Comparison of ENCODE assay signal across 8 mouse cellular contexts in genomic region chr11:75549658-75550111, GRCm38 (mm10). TPM values are rescaled to one million over a fixed set of nuclear protein-coding genes. Genes with fewer than 3 reads are reported as not detected.
DNase-seq lines count a peak whose midpoint lies in the region; ATAC-seq lines count a peak whose summit lies in the region.

No protein-coding gene starts in this region.

- peaks cover 41% of the 10 kb centered on the region for H3K4me1 ChIP-seq in limb, embryonic 10.5 days
- H3K4me1 ChIP-seq in neural tube, embryonic 15.5 days, result peaks cover 35% of the 10 kb centered on the region

- peak; percentile 47 for DNase-seq in adrenal gland, adult 2 months
- no peak for DNase-seq in adrenal gland, postnatal 36 days
- peak; percentile 66 for DNase-seq in layer of hippocampus, adult 9-11 months
- no peak for DNase-seq in layer of hippocampus, postnatal 36 days
- DNase-seq in limb, embryonic 10.5 days (ENCODE audit: low spot score), result no peak
- no peak for DNase-seq in left cerebral cortex, adult 18-20 months (ENCODE audit: low spot score in 2 of 2)
- no peak for DNase-seq in layer of hippocampus, postnatal 14 days (ENCODE audit: low spot score in 2 of 2)

- no peaks in the 10 kb centered on the region for H3K9me3 ChIP-seq in limb, embryonic 10.5 days (replicated peaks)
- H3K9me3 ChIP-seq in neural tube, embryonic 15.5 days (replicated peaks), result no peaks in the 10 kb centered on the region

- no peak for ATAC-seq in neural tube, embryonic 15.5 days (ENCODE audit: low FRiP score)

- H3K4me2 ChIP-seq in neural tube, embryonic 15.5 days, result no peak overlapping the region

- no peaks in the 10 kb centered on the region for H3K36me3 ChIP-seq in limb, embryonic 10.5 days
- peaks cover 33% of the 10 kb centered on the region for H3K36me3 ChIP-seq in neural tube, embryonic 15.5 days

- peak overlapping the region; percentile 65 for H3K27ac ChIP-seq in limb, embryonic 10.5 days
- peak overlapping the region; percentile 34; the same call in 1 of the 2 replicates for H3K27ac ChIP-seq in neural tube, embryonic 15.5 days (replicated peaks)

- no peaks in the 10 kb centered on the region for H3K27me3 ChIP-seq in limb, embryonic 10.5 days (ENCODE audit: low read depth, poor library complexity, severe bottlenecking)
- no peaks in the 10 kb centered on the region for H3K27me3 ChIP-seq in neural tube, embryonic 15.5 days (replicated peaks)

- no peak overlapping the region for H3K9ac ChIP-seq in neural tube, embryonic 15.5 days (replicated peaks)

- 41% methylated on average over 5 of the region's 5 CpGs for WGBS in limb, embryonic 10.5 days
- WGBS in neural tube, embryonic 15.5 days, result 50% methylated on average over 5 of the region's 5 CpGs

- H3K4me3 ChIP-seq in limb, embryonic 10.5 days, result no peak overlapping the region
- H3K4me3 ChIP-seq in neural tube, embryonic 15.5 days (replicated peaks), result no peak overlapping the region

RNA-seq across cellular contexts. Expression of gene Slc43a2, which starts 18.2 kb away (rescaled TPM):
- total RNA-seq in adrenal gland, adult 2 months (2021), result 10 to 100 TPM; 21.2 to 38.3 TPM
- polyA plus RNA-seq in adrenal gland, adult 2 months (2012; rRNA removed), result 28.2 and 28.7 TPM in 2 replicates
- total RNA-seq in adrenal gland, postnatal 36 days (2021), result 10 to 100 TPM; 21.4 TPM
- 10 to 100 TPM; 50.7 to 51.3 TPM for total RNA-seq in layer of hippocampus, postnatal 36 days (2021)
- polyA plus RNA-seq in limb, embryonic 10.5 days (2016; fragmentation: Nextera tagmentation; extraction: Ambion mirVana), result 3.4 and 4.9 TPM in 2 replicates
- polyA plus RNA-seq in neural tube, embryonic 15.5 days (2015; fragmentation: Nextera tagmentation; extraction: Ambion mirVana), result 15.7 and 15.8 TPM in 2 replicates
- 10 to 100 TPM; 49.9 to 50.9 TPM for total RNA-seq in left cerebral cortex, adult 18-20 months (2021)
- total RNA-seq in layer of hippocampus, postnatal 14 days (2021), result 10 to 100 TPM; 40.5 to 44.7 TPM

RNA-seq across cellular contexts. Expression of gene Scarf1, which starts 36.3 kb away (rescaled TPM):
- total RNA-seq in adrenal gland, adult 2 months (2021), result 1 to 10 TPM; 7.5 to 7.8 TPM
- 27.4 and 33.5 TPM in 2 replicates for polyA plus RNA-seq in adrenal gland, adult 2 months (2012; rRNA removed)
- total RNA-seq in adrenal gland, postnatal 36 days (2021), result 1 to 10 TPM; 8.7 TPM
- total RNA-seq in layer of hippocampus, postnatal 36 days (2021), result 1 to 10 TPM; 1.1 TPM
- 7.0 and 7.1 TPM in 2 replicates for polyA plus RNA-seq in limb, embryonic 10.5 days (2016; fragmentation: Nextera tagmentation; extraction: Ambion mirVana)
- polyA plus RNA-seq in neural tube, embryonic 15.5 days (2015; fragmentation: Nextera tagmentation; extraction: Ambion mirVana), result 3.9 and 4.7 TPM in 2 replicates
- total RNA-seq in left cerebral cortex, adult 18-20 months (2021), result 1 to 10 TPM; 1.1 to 1.2 TPM
- total RNA-seq in layer of hippocampus, postnatal 14 days (2021), result 1 to 10 TPM; 2.9 to 3.3 TPM

RNA-seq across cellular contexts. Expression of gene Pitpna, which starts 38.2 kb away (rescaled TPM):
- total RNA-seq in adrenal gland, adult 2 months (2021), result 100 to 1,000 TPM; 185 to 186 TPM
- 42.6 and 97.6 TPM in 2 replicates for polyA plus RNA-seq in adrenal gland, adult 2 months (2012; rRNA removed)
- total RNA-seq in adrenal gland, postnatal 36 days (2021), result 100 to 1,000 TPM; 169 to 177 TPM
- total RNA-seq in layer of hippocampus, postnatal 36 days (2021), result 100 to 1,000 TPM; 283 to 291 TPM
- 60.9 and 68.8 TPM in 2 replicates for polyA plus RNA-seq in limb, embryonic 10.5 days (2016; fragmentation: Nextera tagmentation; extraction: Ambion mirVana)
- 113 and 117 TPM in 2 replicates for polyA plus RNA-seq in neural tube, embryonic 15.5 days (2015; fragmentation: Nextera tagmentation; extraction: Ambion mirVana)
- 100 to 1,000 TPM; 330 to 343 TPM for total RNA-seq in left cerebral cortex, adult 18-20 months (2021)
- 100 to 1,000 TPM; 312 to 321 TPM for total RNA-seq in layer of hippocampus, postnatal 14 days (2021)

RNA-seq across cellular contexts. Expression of gene Rilp, which starts 39.8 kb away (rescaled TPM):
- 10 to 100 TPM; 12.1 to 13.2 TPM for total RNA-seq in adrenal gland, adult 2 months (2021)
- polyA plus RNA-seq in adrenal gland, adult 2 months (2012; rRNA removed), result 8.8 and 10.0 TPM in 2 replicates
- total RNA-seq in adrenal gland, postnatal 36 days (2021), result 10 to 100 TPM in 1 of 2 experiments, 1 to 10 TPM in 1; 9.3 to 11.5 TPM
- 1 to 10 TPM in 1 of 2 experiments, under 1 TPM in 1; 0.90 to 1.3 TPM for total RNA-seq in layer of hippocampus, postnatal 36 days (2021)
- 0.25 and 0.46 TPM in 2 replicates for polyA plus RNA-seq in limb, embryonic 10.5 days (2016; fragmentation: Nextera tagmentation; extraction: Ambion mirVana)
- polyA plus RNA-seq in neural tube, embryonic 15.5 days (2015; fragmentation: Nextera tagmentation; extraction: Ambion mirVana), result 2.8 and 3.1 TPM in 2 replicates
- total RNA-seq in left cerebral cortex, adult 18-20 months (2021), result 1 to 10 TPM; 1.6 to 1.8 TPM
- 1 to 10 TPM; 3.7 to 5.0 TPM for total RNA-seq in layer of hippocampus, postnatal 14 days (2021)

Comparison
In these comparisons a context has a peak if more than half of its experiments do, and no peak if none do; other contexts are left out.
1. DNase-seq: peak in adrenal gland, adult 2 months (single experiment) and layer of hippocampus, adult 9-11 months (single experiment); none in adrenal gland, postnatal 36 days (0 of 2), layer of hippocampus, postnatal 36 days (0 of 2), limb, embryonic 10.5 days (single experiment), left cerebral cortex, adult 18-20 months (0 of 2) and layer of hippocampus, postnatal 14 days (0 of 2).